Mouse (Mus musculus) T-helper 17 cell (primary cell): Measurements from ENCODE around the gene Il6ra.
"Not testable (repeated sequence)": the region's sequence is repeated elsewhere in the genome, so short reads cannot be mapped to it uniquely, and the experiment has no call there.

ENCODE experiments used
- in situ Hi-C, 2 experiments: fragments of 300-600 bp; cut with MboI, MseI; formaldehyde crosslinking; loops; 1 replicate in 1 of 2; 2 replicates in 1 of 2; pipeline ENCODE4 v1.15.1; 2025; ENCODE audit warnings: high pct_unique_total_duplicates in 2 of 2

The Il6ra gene

GRCm38 (mm10) chr3:89875781-89876180 is 37.2 kb downstream of the Il6ra start:
- in situ Hi-C loops: no loop called here

GRCm38 (mm10) chr3:89875021-89875420 is 38.0 kb downstream of the Il6ra start:
- in situ Hi-C loops: no loop called here

- in situ Hi-C loops: loop anchor here (5.0 kb wide), 1 partner anchor 33 kb away; no protein-coding TSS in a partner anchor
These were observed 38.9 kb downstream of the Il6ra start for GRCm38 (mm10) chr3:89874076-89874475.

GRCm38 (mm10) chr3:89872684-89873083 is 40.3 kb downstream of the Il6ra start:
- in situ Hi-C loops: loop anchor here (5.0 kb wide), 1 partner anchor 35 kb away; no protein-coding TSS in a partner anchor

- in situ Hi-C loops: loop anchor here (5.0 kb wide), 1 partner anchor 35 kb away; no protein-coding TSS in a partner anchor
These were observed 40.8 kb downstream of the Il6ra start for GRCm38 (mm10) chr3:89872209-89872608.

- in situ Hi-C loops: loop anchor here (5.0 kb wide), 1 partner anchor 36 kb away; no protein-coding TSS in a partner anchor
These were observed 41.6 kb downstream of the Il6ra start for GRCm38 (mm10) chr3:89871339-89871914.

- in situ Hi-C loops: loop anchor here (5.0 kb wide), 1 partner anchor 37 kb away; no protein-coding TSS in a partner anchor
These were observed 42.3 kb downstream of the Il6ra start for GRCm38 (mm10) chr3:89870472-89871271.

GRCm38 (mm10) chr3:89869556-89869955 is 43.4 kb downstream of the Il6ra start:
- in situ Hi-C loops: no loop called here

- in situ Hi-C loops: no loop called here
These were observed 44.0 kb downstream of the Il6ra start for GRCm38 (mm10) chr3:89868956-89869355.

- in situ Hi-C loops: no loop called here
These were observed 44.6 kb downstream of the Il6ra start for GRCm38 (mm10) chr3:89868357-89868756.

GRCm38 (mm10) chr3:89867651-89868050 is 45.3 kb downstream of the Il6ra start:
- in situ Hi-C loops: no loop called here

GRCm38 (mm10) chr3:89865764-89866163 is 47.2 kb downstream of the Il6ra start:
- in situ Hi-C loops: no loop called here

GRCm38 (mm10) chr3:89865020-89865419 is 48.0 kb downstream of the Il6ra start:
- in situ Hi-C loops: no loop called here

GRCm38 (mm10) chr3:89863716-89864509 is 49.1 kb downstream of the Il6ra start:
- in situ Hi-C loops: no loop called here

- in situ Hi-C loops: not testable (repeated sequence)
These were observed 49.7 kb downstream of the Il6ra start for GRCm38 (mm10) chr3:89863276-89863675.

GRCm38 (mm10) chr3:89862182-89862761 is 50.7 kb downstream of the Il6ra start:
- in situ Hi-C loops: no loop called here

GRCm38 (mm10) chr3:89861070-89861469 is 51.9 kb downstream of the Il6ra start:
- in situ Hi-C loops: no loop called here

GRCm38 (mm10) chr3:89860343-89860742 is 52.7 kb downstream of the Il6ra start:
- in situ Hi-C loops: no loop called here

GRCm38 (mm10) chr3:89859936-89860335 is 53.1 kb downstream of the Il6ra start:
- in situ Hi-C loops: loop anchor here in 1 of 2 experiments (10.0 kb wide), 1 partner anchor 75 kb away; no protein-coding TSS in a partner anchor

GRCm38 (mm10) chr3:89858888-89859287 is 54.1 kb downstream of the Il6ra start:
- in situ Hi-C loops: loop anchor here in 1 of 2 experiments (10.0 kb wide), 1 partner anchor 74 kb away; no protein-coding TSS in a partner anchor

GRCm38 (mm10) chr3:89858123-89858522 is 54.9 kb downstream of the Il6ra start:
- in situ Hi-C loops: loop anchor here in 1 of 2 experiments (10.0 kb wide), 1 partner anchor 73 kb away; no protein-coding TSS in a partner anchor
